Mouse (Mus musculus) left cerebral cortex, adult 9 months (tissue): Measurements from ENCODE around the gene E430018J23Rik.
"Not testable (repeated sequence)": the region's sequence is repeated elsewhere in the genome, so short reads cannot be mapped to it uniquely, and the experiment has no call there.

Experiments
- DNase-seq, 2 experiments: peaks; one replicate each; pipeline ENCODE4 v3.0.0; 2022; ENCODE audit warnings: low spot score in 2 of 2

Gene E430018J23Rik

DNA sequence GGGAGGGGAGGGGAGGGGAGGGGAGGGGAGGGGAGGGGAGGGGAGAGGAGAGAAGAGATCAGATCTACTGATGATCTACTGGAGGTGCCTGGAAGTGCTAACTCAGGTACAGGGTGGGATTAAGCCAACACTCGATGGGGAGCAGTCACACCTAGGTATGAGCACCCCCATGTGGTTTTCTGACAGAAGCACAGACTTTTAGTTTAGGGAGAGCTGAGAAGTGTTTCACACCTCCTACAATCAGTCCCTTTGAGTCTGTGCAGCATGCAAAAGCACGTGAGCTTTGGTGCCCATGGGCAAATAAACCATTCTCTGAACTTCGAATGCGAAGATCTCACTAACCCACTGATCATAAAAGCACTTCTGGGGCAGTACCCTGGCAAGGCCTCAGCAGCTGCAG is 51.1 kb downstream of the E430018J23Rik start:
- no peak for DNase-seq

DNA sequence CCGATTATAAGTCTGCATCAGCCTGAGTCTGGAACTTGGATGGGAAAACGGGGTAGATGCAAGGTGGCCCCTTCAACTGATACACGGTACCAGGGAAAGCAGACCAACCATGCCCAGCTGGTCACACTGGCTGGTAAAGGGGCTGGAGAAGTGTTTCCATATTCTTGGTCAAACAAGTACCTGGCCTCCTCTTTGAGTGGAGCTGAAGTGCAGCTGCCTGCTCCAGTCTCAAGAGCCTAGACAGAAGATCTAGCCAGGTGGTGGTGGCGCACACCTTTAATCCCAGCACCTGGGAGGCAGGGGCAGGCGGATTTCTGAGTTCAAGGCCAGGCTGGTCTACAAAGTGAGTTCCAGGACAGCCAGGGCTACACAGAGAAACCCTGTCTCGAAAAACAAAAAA is 51.6 kb downstream of the E430018J23Rik start:
- not testable (repeated sequence) for DNase-seq

DNA sequence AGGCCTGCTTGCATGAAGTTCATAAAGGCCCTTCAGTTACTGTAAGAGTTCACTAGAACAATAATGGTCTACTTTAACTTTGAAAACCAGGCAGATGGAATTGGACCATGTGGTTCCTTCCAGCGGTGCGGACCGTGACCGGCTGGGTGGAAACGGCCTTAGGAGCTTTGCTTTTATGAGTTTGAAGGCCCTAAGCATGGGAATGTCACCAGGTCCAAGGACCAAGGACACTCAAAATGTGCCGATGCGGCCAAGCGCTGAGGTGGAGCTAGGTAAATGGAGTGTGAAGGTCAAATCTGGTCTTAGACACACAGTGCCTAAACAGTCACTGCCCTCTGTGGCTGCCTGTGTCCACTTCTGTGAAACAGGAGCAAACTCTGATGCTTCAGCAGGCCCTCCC is 52.1 kb downstream of the E430018J23Rik start:
- no peak for DNase-seq
